Mouse (Mus musculus): ENCODE results near the gene Acot6. TPM values are rescaled to one million over a fixed set of nuclear protein-coding genes. Genes with fewer than 3 reads are reported as not detected.
"Not testable (repeated sequence)": the region's sequence is repeated elsewhere in the genome, so short reads cannot be mapped to it uniquely, and the experiment has no call there.

Acot6 gene
- polyA plus RNA-seq (2016; fragmentation: Nextera tagmentation; extraction: Ambion mirVana) = 0.83 and 0.98 TPM in 2 replicates

- H3K9me3 ChIP-seq; H3K36me3 ChIP-seq; H3K27me3 ChIP-seq; H3K4me1 ChIP-seq (replicated peaks); H3K27ac ChIP-seq: not testable (repeated sequence)
- WGBS = under 1% methylated on average over 76 of the region's 80 CpGs
- H3K9ac ChIP-seq (replicated peaks) = peak within 1 kb of the TSS; percentile 71
- ATAC-seq (ENCODE audit: insufficient number of reproducible peaks, insufficient read depth, low FRiP score, low TSS enrichment, low read depth) = 0 out of 2 replicates have a peak, but pooled peaks have one; percentile 31
- peak within 1 kb of the TSS; percentile 74 for H3K4me2 ChIP-seq
- peak within 1 kb of the TSS; percentile 51 for H3K4me3 ChIP-seq (replicated peaks)
Measured at GRCm38 (mm10) chr12:84100604-84101492, at the start of gene Acot6. TSS of gene Acot6 (plus strand) at chr12:84100654.

- Histone ChIP-seq H3K27me3 (peaks cover 28% of the 10 kb centered on the region), H3K9me3 (peaks cover 11% of the 10 kb centered on the region; the same call in 1 of the 2 replicates)
- 80% methylated on average over 5 of the region's 5 CpGs for WGBS
- H3K4me1 ChIP-seq (replicated peaks); ATAC-seq (ENCODE audit: insufficient number of reproducible peaks, insufficient read depth, low FRiP score, low TSS enrichment, low read depth); H3K9ac ChIP-seq (replicated peaks); H3K27ac ChIP-seq; H3K36me3 ChIP-seq; H3K4me3 ChIP-seq (replicated peaks); H3K4me2 ChIP-seq: not testable (repeated sequence)
Measured at GRCm38 (mm10) chr12:84050744-84051143, 49.7 kb upstream of the Acot6 start.

GRCm38 (mm10) chr12:84051937-84052474, 48.4 kb upstream of the Acot6 start, which contains the start of gene Acot3:
TSS of gene Acot3 (plus strand) at chr12:84052144.
- H3K27me3 ChIP-seq = peaks cover 28% of the 10 kb centered on the region
- H3K9ac ChIP-seq (replicated peaks) = no peak within 1 kb of the TSS
- H3K36me3 ChIP-seq = no peaks in the 10 kb centered on the region
- peaks cover 11% of the 10 kb centered on the region; the same call in 1 of the 2 replicates for H3K9me3 ChIP-seq
- ATAC-seq (ENCODE audit: insufficient number of reproducible peaks, insufficient read depth, low FRiP score, low TSS enrichment, low read depth) = no peak
- no peak within 1 kb of the TSS for H3K27ac ChIP-seq
- H3K4me2 ChIP-seq = peak within 1 kb of the TSS; percentile 88; the same call in 1 of the 2 replicates
- H3K4me3 ChIP-seq (replicated peaks) = no peak within 1 kb of the TSS
- H3K4me1 ChIP-seq (replicated peaks) = 0 out of 2 replicates have a peak, but pooled peaks cover 4% of the 10 kb centered on the region
- 84% methylated on average over 5 of the region's 5 CpGs for WGBS

- Histone ChIP-seq H3K36me3 (no peaks in the 10 kb centered on the region), H3K27ac (no peak overlapping the region), H3K4me3 (replicated peaks) (no peak overlapping the region), H3K9ac (replicated peaks) (no peak overlapping the region), H3K27me3 (peaks cover 28% of the 10 kb centered on the region), H3K4me2 (no peak overlapping the region), H3K4me1 (replicated peaks) (0 out of 2 replicates have a peak, but pooled peaks cover 4% of the 10 kb centered on the region), H3K9me3 (peaks cover 7% of the 10 kb centered on the region; the same call in 1 of the 2 replicates)
- ATAC-seq (ENCODE audit: insufficient number of reproducible peaks, insufficient read depth, low FRiP score, low TSS enrichment, low read depth) = no peak
- WGBS = 90% methylated on average over 7 of the region's 7 CpGs
Measured at GRCm38 (mm10) chr12:84052609-84053008, 47.8 kb upstream of the Acot6 start.

GRCm38 (mm10) chr12:84053173-84053572, 47.3 kb upstream of the Acot6 start:
- H3K36me3 ChIP-seq = no peaks in the 10 kb centered on the region
- H3K27ac ChIP-seq = no peak overlapping the region
- peak overlapping the region; percentile 51 for H3K4me3 ChIP-seq (replicated peaks)
- ATAC-seq (ENCODE audit: insufficient number of reproducible peaks, insufficient read depth, low FRiP score, low TSS enrichment, low read depth) = no peak
- 14% methylated on average over 16 of the region's 16 CpGs for WGBS
- H3K27me3 ChIP-seq = peaks cover 28% of the 10 kb centered on the region
- peaks cover 4% of the 10 kb centered on the region; the same call in 1 of the 2 replicates for H3K9me3 ChIP-seq
- peak overlapping the region; percentile 53; the same call in 1 of the 2 replicates for H3K9ac ChIP-seq (replicated peaks)
- H3K4me2 ChIP-seq = peak overlapping the region; percentile 88
- 0 out of 2 replicates have a peak, but pooled peaks cover 4% of the 10 kb centered on the region for H3K4me1 ChIP-seq (replicated peaks)

- Histone ChIP-seq H3K9me3 (no peaks in the 10 kb centered on the region), H3K4me1 (replicated peaks) (0 out of 2 replicates have a peak, but pooled peaks cover 4% of the 10 kb centered on the region), H3K4me3 (replicated peaks) (peak overlapping the region; percentile 51), H3K27ac (no peak overlapping the region), H3K9ac (replicated peaks) (peak overlapping the region; percentile 53), H3K4me2 (peak overlapping the region; percentile 88), H3K36me3 (no peaks in the 10 kb centered on the region), H3K27me3 (peaks cover 28% of the 10 kb centered on the region)
- ATAC-seq (ENCODE audit: insufficient number of reproducible peaks, insufficient read depth, low FRiP score, low TSS enrichment, low read depth) = no peak
- WGBS = 2% methylated on average over 38 of the region's 46 CpGs
Measured at GRCm38 (mm10) chr12:84053679-84054391, 46.6 kb upstream of the Acot6 start.

- Histone ChIP-seq H3K9me3 (no peaks in the 10 kb centered on the region), H3K27me3 (peaks cover 3% of the 10 kb centered on the region; the same call in 1 of the 2 replicates), H3K27ac (no peak overlapping the region), H3K4me3 (replicated peaks) (no peak overlapping the region), H3K9ac (replicated peaks) (no peak overlapping the region), H3K4me2 (no peak overlapping the region), H3K36me3 (no peaks in the 10 kb centered on the region), H3K4me1 (replicated peaks) (no peaks in the 10 kb centered on the region)
- 27% methylated on average over 2 of the region's 2 CpGs for WGBS
- no peak for ATAC-seq (ENCODE audit: insufficient number of reproducible peaks, insufficient read depth, low FRiP score, low TSS enrichment, low read depth)
Measured at GRCm38 (mm10) chr12:84060946-84061345, 39.5 kb upstream of the Acot6 start.

GRCm38 (mm10) chr12:84062336-84062735, 38.1 kb upstream of the Acot6 start:
- Histone ChIP-seq H3K4me3 (replicated peaks) (no peak overlapping the region), H3K9me3 (no peaks in the 10 kb centered on the region), H3K27ac (no peak overlapping the region), H3K9ac (replicated peaks) (no peak overlapping the region), H3K4me1 (replicated peaks) (no peaks in the 10 kb centered on the region), H3K27me3 (peaks cover 13% of the 10 kb centered on the region; the same call in 1 of the 2 replicates), H3K36me3 (no peaks in the 10 kb centered on the region), H3K4me2 (no peak overlapping the region)
- WGBS = 93% methylated on average over 20 of the region's 20 CpGs
- ATAC-seq (ENCODE audit: insufficient number of reproducible peaks, insufficient read depth, low FRiP score, low TSS enrichment, low read depth) = no peak

- Histone ChIP-seq H3K27me3 (peaks cover 21% of the 10 kb centered on the region), H3K4me3 (replicated peaks) (no peak overlapping the region), H3K9ac (replicated peaks) (no peak overlapping the region), H3K36me3 (no peaks in the 10 kb centered on the region), H3K9me3 (no peaks in the 10 kb centered on the region), H3K27ac (no peak overlapping the region), H3K4me1 (replicated peaks) (no peaks in the 10 kb centered on the region), H3K4me2 (no peak overlapping the region)
- WGBS = 68% methylated on average over 5 of the region's 5 CpGs
- ATAC-seq (ENCODE audit: insufficient number of reproducible peaks, insufficient read depth, low FRiP score, low TSS enrichment, low read depth) = no peak
Measured at GRCm38 (mm10) chr12:84063228-84063627, 37.2 kb upstream of the Acot6 start.

GRCm38 (mm10) chr12:84063833-84064232, 36.6 kb upstream of the Acot6 start:
- WGBS = 79% methylated on average over 2 of the region's 2 CpGs
- no peaks in the 10 kb centered on the region for H3K9me3 ChIP-seq
- H3K27me3 ChIP-seq = peaks cover 27% of the 10 kb centered on the region
- H3K4me1 ChIP-seq (replicated peaks) = no peaks in the 10 kb centered on the region
- no peak for ATAC-seq (ENCODE audit: insufficient number of reproducible peaks, insufficient read depth, low FRiP score, low TSS enrichment, low read depth)
- H3K27ac ChIP-seq = no peak overlapping the region
- no peak overlapping the region for H3K4me2 ChIP-seq
- H3K4me3 ChIP-seq (replicated peaks) = no peak overlapping the region
- no peaks in the 10 kb centered on the region for H3K36me3 ChIP-seq
- no peak overlapping the region for H3K9ac ChIP-seq (replicated peaks)

GRCm38 (mm10) chr12:84064621-84065020, 35.8 kb upstream of the Acot6 start:
- WGBS = 70% methylated on average over 8 of the region's 8 CpGs
- Histone ChIP-seq H3K4me2 (no peak overlapping the region), H3K4me1 (replicated peaks) (no peaks in the 10 kb centered on the region), H3K27ac (no peak overlapping the region), H3K4me3 (replicated peaks) (no peak overlapping the region), H3K36me3 (no peaks in the 10 kb centered on the region), H3K9me3 (no peaks in the 10 kb centered on the region), H3K9ac (replicated peaks) (no peak overlapping the region), H3K27me3 (peaks cover 35% of the 10 kb centered on the region)
- ATAC-seq (ENCODE audit: insufficient number of reproducible peaks, insufficient read depth, low FRiP score, low TSS enrichment, low read depth) = no peak
